Mouse (Mus musculus) forebrain, embryonic 14.5 days (tissue): ENCODE results near the gene Trip12. TPM values are rescaled to one million over a fixed set of nuclear protein-coding genes. Genes with fewer than 3 reads are reported as not detected.

Experiments used
- ATAC-seq: fragments of 200-750 bp; cut with Nextera tagmentation; 2 replicates; pipeline ENCODE4 v1.8.0; 2017; ENCODE audit warnings: mild to moderate bottlenecking, moderate library complexity
- DNase-seq: peaks from one replicate; pipeline ENCODE4 v3.0.0-alpha.2; 2015; ENCODE audit warnings: low spot score
- H3K27ac ChIP-seq: fragments of 300-500 bp; sonication (generic); 2 replicates; pipeline ENCODE4 v1.5.1; 2014; ENCODE audit warnings: low read depth, mild to moderate bottlenecking, control low read depth, low read length, moderate library complexity
- H3K27me3 ChIP-seq: fragments of 300-500 bp; sonication (generic); replicated peaks from 2 replicates; pipeline ENCODE4 v1.6.1; 2014; ENCODE audit warnings: low read length, control low read depth, mixed read lengths; ENCODE audit not compliant: control insufficient read depth, insufficient read depth
- H3K36me3 ChIP-seq: fragments of 300-500 bp; sonication (generic); 2 replicates; pipeline ENCODE4 v1.6.1; 2014; ENCODE audit warnings: low read length, control low read depth; ENCODE audit not compliant: control insufficient read depth, insufficient read depth
- H3K4me1 ChIP-seq: fragments of 300-500 bp; sonication (generic); 2 replicates; pipeline ENCODE4 v1.6.1; 2014; ENCODE audit warnings: antibody characterized with exemption, low read length, control low read depth; ENCODE audit not compliant: control insufficient read depth, insufficient read depth
- H3K4me2 ChIP-seq: fragments of 300-500 bp; sonication (generic); 2 replicates; pipeline ENCODE4 v1.6.1; 2014; ENCODE audit warnings: mild to moderate bottlenecking, control low read depth, low read length
- H3K4me3 ChIP-seq: fragments of 300-500 bp; sonication (generic); 2 replicates; pipeline ENCODE4 v1.5.1; 2014; ENCODE audit warnings: low read depth, low read length, control low read depth
- H3K9ac ChIP-seq: fragments of 300-500 bp; sonication (generic); 2 replicates; pipeline ENCODE4 v1.6.1; 2014; ENCODE audit warnings: mild to moderate bottlenecking, low read length, control low read depth, moderate library complexity
- H3K9me3 ChIP-seq: fragments of 300-500 bp; sonication (generic); replicated peaks from 2 replicates; pipeline ENCODE4 v1.6.1; 2016; ENCODE audit warnings: low read length, control low read depth, mixed read lengths; ENCODE audit not compliant: control insufficient read depth
- WGBS: fragments of 180-500 bp; shearing (Covaris S2); extraction: QIAGEN DNeasy Blood & Tissue Kit; methylation state at CpG from one replicate; pipeline ENCODE4 v1.1.7; 2014; 5-methylcytosine and 5-hydroxymethylcytosine counted together
- polyA plus RNA-seq: library from polyadenylated mRNA; unstranded; fragments of >200 nt; fragmentation: Nextera tagmentation; extraction: Ambion mirVana; gene quantifications from 2 replicates; pipeline ENCODE4 v1.2.1, GENCODE M21; 2014

The Trip12 gene
- polyA plus RNA-seq, 1 experiment from 2014 or later: 50.8 TPM

DNA sequence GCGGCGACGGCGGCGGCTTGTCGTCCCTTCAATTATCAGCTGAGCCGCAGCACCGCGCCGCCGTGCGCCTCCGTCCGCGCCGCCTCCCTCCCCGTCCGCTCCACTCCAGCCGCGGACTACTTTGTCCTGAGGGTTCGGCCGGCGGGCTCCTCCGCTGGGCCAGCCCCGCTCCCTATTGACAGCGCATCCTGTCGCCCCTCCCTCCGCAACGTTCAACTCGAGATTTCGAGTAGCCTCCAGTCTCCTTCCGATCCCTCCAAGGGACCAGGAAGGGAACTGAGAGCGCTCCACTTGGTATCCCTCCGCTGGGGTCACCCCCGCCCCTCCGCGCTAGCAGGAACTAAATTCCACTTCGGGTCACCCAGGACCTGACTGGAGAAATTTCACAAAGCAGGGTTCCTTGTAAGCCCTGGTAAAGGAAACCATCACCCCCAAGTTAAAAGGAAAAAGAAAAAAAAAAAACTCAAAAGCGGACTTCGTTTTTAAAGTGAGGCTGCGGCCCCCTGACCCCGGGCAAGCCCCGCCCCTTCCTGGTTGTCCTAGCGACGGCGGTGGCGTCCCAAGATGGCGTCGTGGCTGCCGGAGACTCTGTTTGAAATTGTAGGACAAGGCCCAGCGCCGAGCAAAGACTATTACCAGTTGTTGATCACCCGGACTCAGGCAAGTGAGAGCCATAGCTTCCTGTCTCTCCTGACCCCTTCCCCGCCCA lies 853 bp downstream of the Trip12 start, which contains the start of gene Fbxo36:
Fbxo36 (plus strand) TSS at position 533 of the 709 bp plus-strand sequence.
- Histone ChIP-seq H3K9ac (peak within 1 kb of the TSS; percentile 95), H3K4me1 (peaks cover 5% of the 10 kb centered on the region), H3K36me3 (peaks cover 6% of the 10 kb centered on the region; the same call in 1 of the 2 replicates), H3K27me3 (no peaks in the 10 kb centered on the region), H3K4me3 (peak within 1 kb of the TSS; percentile 92), H3K4me2 (peak within 1 kb of the TSS; percentile 81), H3K9me3 (no peaks in the 10 kb centered on the region), H3K27ac (peak within 1 kb of the TSS; percentile 98)
- DNase-seq (peak; percentile 97), ATAC-seq (peak; percentile 88)
- WGBS: under 1% methylated on average over 50 of the region's 54 CpGs

- Histone ChIP-seq H3K27ac (peak overlapping the region; percentile 98), H3K36me3 (peaks cover 9% of the 10 kb centered on the region; the same call in 1 of the 2 replicates), H3K27me3 (no peaks in the 10 kb centered on the region), H3K4me3 (peak overlapping the region; percentile 92), H3K4me2 (peak overlapping the region; percentile 81), H3K4me1 (peaks cover 5% of the 10 kb centered on the region), H3K9ac (peak overlapping the region; percentile 95), H3K9me3 (no peaks in the 10 kb centered on the region)
- WGBS: 1% methylated on average over 25 of the region's 44 CpGs
- peak; percentile 79 for DNase-seq
- peak; percentile 67 for ATAC-seq
These were observed 1.6 kb downstream of the Trip12 start for GRCm38 (mm10) chr1:84838621-84839151.

GRCm38 (mm10) chr1:84838156-84838555 lies 2.2 kb downstream of the Trip12 start:
- Histone ChIP-seq H3K27me3 (no peaks in the 10 kb centered on the region), H3K4me2 (peak overlapping the region; percentile 81), H3K27ac (peak overlapping the region; percentile 98), H3K9ac (peak overlapping the region; percentile 95), H3K4me3 (peak overlapping the region; percentile 92), H3K4me1 (peaks cover 5% of the 10 kb centered on the region), H3K36me3 (peaks cover 9% of the 10 kb centered on the region), H3K9me3 (no peaks in the 10 kb centered on the region)
- DNase-seq: peak; percentile 9
- peak; percentile 3; the same call in 1 of the 2 replicates for ATAC-seq
- WGBS: 1% methylated on average over 20 of the region's 22 CpGs

- Histone ChIP-seq H3K36me3 (peaks cover 9% of the 10 kb centered on the region), H3K4me2 (peak overlapping the region; percentile 81), H3K27me3 (no peaks in the 10 kb centered on the region), H3K27ac (no peak overlapping the region), H3K4me3 (peak overlapping the region; percentile 92), H3K4me1 (peaks cover 5% of the 10 kb centered on the region), H3K9ac (peak overlapping the region; percentile 95), H3K9me3 (no peaks in the 10 kb centered on the region)
- 6% methylated on average over 20 of the region's 20 CpGs for WGBS
- DNase-seq (no peak), ATAC-seq (no peak)
These were observed 2.7 kb downstream of the Trip12 start for GRCm38 (mm10) chr1:84837523-84838145.

- Histone ChIP-seq H3K4me2 (no peak overlapping the region), H3K4me3 (no peak overlapping the region), H3K9ac (no peak overlapping the region), H3K9me3 (no peaks in the 10 kb centered on the region), H3K27ac (no peak overlapping the region), H3K4me1 (no peaks in the 10 kb centered on the region), H3K27me3 (no peaks in the 10 kb centered on the region), H3K36me3 (peaks cover 15% of the 10 kb centered on the region)
- DNase-seq (no peak), ATAC-seq (no peak)
- WGBS: 79% methylated on average over 2 of the region's 2 CpGs
These were observed 15.2 kb downstream of the Trip12 start for GRCm38 (mm10) chr1:84825091-84825490.

DNA sequence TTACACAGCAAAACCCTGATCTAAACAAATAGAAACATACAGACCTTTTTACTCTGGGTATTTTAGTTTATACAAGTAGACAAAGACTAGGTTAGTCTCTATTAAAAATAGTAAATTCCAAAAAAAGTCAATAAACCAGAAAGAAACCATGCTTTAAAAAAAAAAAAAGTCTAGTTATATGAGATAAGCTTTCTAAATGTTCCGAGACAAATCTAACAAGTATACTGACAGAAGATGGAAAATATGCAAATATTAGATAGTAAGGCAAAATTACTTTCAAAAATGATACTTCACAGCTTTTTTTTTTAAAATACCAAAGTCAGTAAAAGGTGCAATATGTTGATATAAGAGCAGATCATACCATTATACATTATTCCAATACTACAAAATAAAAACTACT lies 22.7 kb downstream of the Trip12 start:
- no peaks in the 10 kb centered on the region for H3K27me3 ChIP-seq
- 90% methylated on average over 1 of the region's 1 CpGs for WGBS
- 0 out of 2 replicates have a peak, but pooled peaks cover 4% of the 10 kb centered on the region for H3K36me3 ChIP-seq
- ATAC-seq: no peak
- no peaks in the 10 kb centered on the region for H3K4me1 ChIP-seq
- no peak overlapping the region for H3K4me3 ChIP-seq
- H3K27ac ChIP-seq: no peak overlapping the region
- no peak overlapping the region for H3K9ac ChIP-seq
- no peaks in the 10 kb centered on the region for H3K9me3 ChIP-seq
- no peak for DNase-seq
- H3K4me2 ChIP-seq: no peak overlapping the region

GRCm38 (mm10) chr1:84803788-84804187 lies 36.5 kb downstream of the Trip12 start:
- WGBS: 84% methylated on average over 1 of the region's 1 CpGs
- ATAC-seq: no peak
- DNase-seq: no peak
- H3K4me1 ChIP-seq: no peaks in the 10 kb centered on the region
- H3K9me3 ChIP-seq: no peaks in the 10 kb centered on the region
- no peak overlapping the region for H3K4me3 ChIP-seq
- no peaks in the 10 kb centered on the region for H3K27me3 ChIP-seq
- H3K4me2 ChIP-seq: no peak overlapping the region
- H3K36me3 ChIP-seq: no peaks in the 10 kb centered on the region
- no peak overlapping the region for H3K9ac ChIP-seq
- H3K27ac ChIP-seq: no peak overlapping the region

DNA sequence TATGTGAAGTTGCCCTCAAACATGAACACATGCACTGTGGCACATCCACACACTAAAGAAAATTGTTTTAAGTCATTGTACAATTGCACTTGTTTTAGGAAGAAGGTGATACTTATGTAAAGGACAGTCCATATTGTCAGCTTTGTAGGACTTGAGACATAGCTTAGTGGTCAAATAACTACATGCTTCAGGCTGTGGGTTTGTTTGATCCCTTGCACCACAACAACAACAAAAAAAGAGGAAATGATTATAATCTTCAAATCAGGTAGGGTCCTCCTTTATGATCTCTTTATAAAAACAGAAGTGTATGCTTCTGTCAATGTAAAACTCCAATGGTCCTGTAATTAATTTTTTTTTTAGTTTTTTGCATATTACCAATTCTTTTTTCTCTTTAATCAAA lies 41.1 kb downstream of the Trip12 start:
- H3K36me3 ChIP-seq: peaks cover 1% of the 10 kb centered on the region; the same call in 1 of the 2 replicates
- no peak for DNase-seq
- no peak overlapping the region for H3K27ac ChIP-seq
- H3K9ac ChIP-seq: no peak overlapping the region
- H3K9me3 ChIP-seq: no peaks in the 10 kb centered on the region
- H3K4me3 ChIP-seq: no peak overlapping the region
- H3K27me3 ChIP-seq: no peaks in the 10 kb centered on the region
- H3K4me1 ChIP-seq: no peaks in the 10 kb centered on the region
- no peak overlapping the region for H3K4me2 ChIP-seq
- no peak for ATAC-seq

DNA sequence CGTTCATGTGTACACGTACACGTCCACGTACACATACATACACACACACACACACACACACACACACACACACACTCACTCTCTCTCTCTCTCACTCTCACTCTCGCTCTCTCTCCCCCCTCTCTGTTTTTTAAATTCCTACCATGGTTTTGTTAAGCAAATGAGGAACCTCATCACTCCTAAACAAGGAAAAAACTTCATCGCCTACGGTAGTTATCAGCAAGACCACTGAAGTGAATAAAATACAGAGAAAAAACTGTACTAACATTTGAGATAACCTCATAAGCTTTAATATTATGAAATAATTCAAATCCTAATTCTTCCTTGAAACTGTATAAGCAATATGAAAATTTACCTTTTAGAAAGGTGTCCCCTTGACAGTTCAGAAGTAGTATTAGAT lies 45.0 kb downstream of the Trip12 start:
- 90% methylated on average over 7 of the region's 7 CpGs for WGBS
- ATAC-seq (no peak), DNase-seq (no peak)
- Histone ChIP-seq H3K27ac (no peak overlapping the region), H3K36me3 (peaks cover 29% of the 10 kb centered on the region), H3K27me3 (no peaks in the 10 kb centered on the region), H3K9ac (no peak overlapping the region), H3K9me3 (no peaks in the 10 kb centered on the region), H3K4me1 (no peaks in the 10 kb centered on the region), H3K4me3 (no peak overlapping the region), H3K4me2 (no peak overlapping the region)
